Mouse (Mus musculus): ENCODE measurements around the gene Gm10645.

The Gm10645 gene

DNA sequence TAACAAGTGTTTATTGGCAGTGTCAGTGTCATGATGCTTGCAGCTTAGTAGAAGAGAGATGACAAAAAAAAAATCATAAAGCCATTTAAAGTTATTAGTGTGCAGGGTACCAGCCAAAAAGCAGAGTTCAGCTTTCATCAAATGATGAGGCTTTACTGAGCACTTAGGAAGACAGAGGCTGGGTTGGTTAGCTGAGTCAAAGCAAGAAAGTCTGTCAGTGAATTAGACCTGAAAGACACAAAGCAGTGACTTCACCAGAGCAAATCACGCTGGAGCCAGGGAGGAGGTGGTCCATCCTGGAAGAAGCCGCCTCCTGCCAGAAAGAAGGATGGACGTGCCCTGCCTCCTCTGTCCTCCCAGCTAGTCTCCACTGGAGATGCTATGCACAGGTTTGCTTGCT, 2.0 kb upstream of the Gm10645 start:
- peak; percentile 26 to 43 for DNase-seq

DNA sequence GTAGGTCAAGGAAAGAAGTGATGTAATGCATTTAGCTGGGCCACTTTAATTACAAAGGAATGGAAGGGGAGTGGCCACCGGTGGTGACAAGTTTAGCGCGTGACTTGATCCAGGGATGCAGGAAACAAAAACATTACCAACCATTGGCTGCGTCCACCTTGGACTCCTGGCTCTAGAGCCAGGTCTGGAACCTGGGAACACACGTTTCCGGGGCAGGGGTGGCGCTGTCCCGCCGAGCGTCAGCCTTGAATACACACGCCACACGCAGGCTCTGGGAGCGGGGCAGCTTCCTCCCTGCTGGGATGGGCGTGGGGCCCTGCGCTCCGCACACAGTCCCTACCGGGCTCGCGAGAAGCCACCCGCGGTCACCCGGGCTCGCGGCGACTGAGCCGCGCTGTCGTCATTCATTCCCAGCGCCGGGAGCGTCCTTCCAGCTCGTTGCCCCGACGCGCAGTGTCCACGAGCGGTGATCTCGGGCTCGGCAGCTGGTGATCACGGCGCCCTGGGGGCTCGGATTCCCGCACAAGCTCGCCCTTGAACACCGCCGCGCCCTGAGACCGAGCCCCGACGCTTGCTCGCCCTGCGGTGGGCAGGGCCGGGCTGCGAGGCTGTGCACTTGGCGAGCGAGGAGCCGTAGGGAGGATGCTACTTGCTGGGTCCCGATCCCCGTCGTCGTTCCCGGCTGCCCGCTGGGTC, 587 bp downstream of the Gm10645 start, which contains the start of gene Tbc1d9:
Gene Tbc1d9, plus strand, starts transcription at position 118 of the 696 bp plus-strand sequence.
- peak; percentile 86 to 88 for DNase-seq

DNA sequence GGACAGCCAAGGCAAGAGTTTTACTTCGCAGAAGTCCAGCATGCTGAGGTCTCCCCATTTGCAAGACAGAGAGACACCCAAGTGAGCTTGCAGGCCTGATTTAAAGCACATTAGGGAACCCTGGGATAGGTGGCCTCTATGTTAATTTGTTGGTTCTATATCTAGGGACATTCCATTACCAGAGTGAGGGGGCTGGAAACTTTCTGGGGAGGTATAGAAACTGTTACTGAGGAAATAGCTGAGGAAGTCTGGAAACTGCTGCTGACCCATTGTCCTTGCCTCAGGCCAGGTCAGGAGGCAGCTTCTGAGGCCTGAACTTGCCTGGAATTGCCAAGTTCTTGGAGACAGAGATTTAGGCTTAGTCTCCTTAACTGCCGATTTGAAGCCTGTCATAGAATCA, 5.4 kb downstream of the Gm10645 start:
- no peak for DNase-seq

DNA sequence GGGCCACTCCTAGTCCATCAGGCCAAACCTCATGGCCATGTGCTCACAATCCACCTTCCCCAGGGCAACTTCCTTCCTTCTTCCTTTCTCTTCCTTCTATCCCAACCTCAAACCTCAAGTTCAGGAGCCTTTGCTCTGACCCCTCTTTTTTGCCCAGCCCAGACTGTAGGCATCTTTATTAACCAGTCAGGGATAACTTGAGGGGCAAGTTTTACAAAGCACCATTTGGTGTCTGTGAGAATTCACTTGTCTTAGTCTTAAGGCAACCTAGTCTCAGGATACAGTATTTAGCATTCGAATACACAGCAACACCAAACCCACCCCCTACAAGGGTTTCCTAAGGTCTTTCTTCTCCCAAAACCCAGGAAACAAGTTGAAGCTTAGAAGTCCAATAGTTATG, 6.4 kb downstream of the Gm10645 start:
- DNase-seq = no peak

DNA sequence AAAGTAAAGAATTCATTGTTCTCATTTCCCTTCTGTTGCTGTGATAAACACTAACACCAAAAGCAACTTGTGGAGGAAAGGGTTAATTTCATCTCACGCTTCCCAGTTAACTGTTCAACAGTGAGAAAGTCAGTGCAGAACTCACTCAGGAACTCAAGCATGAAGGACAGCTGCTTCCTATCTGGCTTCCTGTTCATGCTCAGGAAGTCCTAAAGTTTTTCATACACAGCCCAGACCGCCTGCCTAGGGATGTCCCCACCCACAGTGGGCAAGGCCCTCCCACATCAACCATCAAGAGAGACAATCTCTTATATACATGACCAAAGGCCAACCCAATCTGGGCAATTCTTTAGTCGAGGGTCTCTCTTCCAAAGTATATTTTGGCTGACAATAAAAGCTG, 7.0 kb downstream of the Gm10645 start:
- no peak for DNase-seq

DNA sequence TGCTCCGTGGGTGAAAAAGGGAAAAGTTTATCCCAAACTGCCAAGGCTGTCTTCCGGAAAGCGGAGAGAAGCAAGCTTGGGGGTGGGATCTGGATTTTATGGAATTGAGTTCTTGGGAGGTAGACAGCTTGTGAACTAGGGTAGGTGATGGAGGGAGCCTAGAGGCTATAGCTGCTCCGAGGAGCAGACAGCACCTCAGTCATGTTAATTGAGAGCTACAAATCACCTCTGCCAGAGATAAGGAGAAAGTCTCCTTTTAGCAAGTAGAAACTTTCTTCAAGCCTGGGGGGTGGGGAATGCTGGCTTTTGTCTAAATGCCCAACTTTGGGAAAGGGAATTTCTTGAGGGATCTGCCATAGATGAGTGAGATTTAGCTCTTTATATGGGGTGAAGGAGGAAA, 10.9 kb downstream of the Gm10645 start:
- no peak for DNase-seq

DNA sequence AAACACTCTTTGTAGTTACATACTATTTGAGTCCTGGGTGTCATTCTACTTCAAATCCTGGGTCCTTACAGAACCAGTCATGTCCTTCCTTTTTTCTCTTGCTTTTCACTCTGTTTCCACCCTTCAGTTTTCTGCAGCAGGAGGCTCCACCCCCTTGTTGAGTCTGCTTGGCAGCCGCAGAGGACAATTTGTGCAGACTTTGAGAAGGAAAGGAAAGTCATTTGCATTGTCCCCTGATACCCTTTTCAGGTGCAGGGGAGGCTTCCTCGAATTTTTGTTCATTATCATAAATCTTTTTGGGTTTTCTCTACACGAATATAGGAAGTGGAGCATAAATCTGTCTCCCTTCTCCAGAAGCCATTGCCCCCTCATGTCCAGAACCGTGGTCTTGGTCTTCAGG, 13.5 kb downstream of the Gm10645 start:
- DNase-seq = no peak

DNA sequence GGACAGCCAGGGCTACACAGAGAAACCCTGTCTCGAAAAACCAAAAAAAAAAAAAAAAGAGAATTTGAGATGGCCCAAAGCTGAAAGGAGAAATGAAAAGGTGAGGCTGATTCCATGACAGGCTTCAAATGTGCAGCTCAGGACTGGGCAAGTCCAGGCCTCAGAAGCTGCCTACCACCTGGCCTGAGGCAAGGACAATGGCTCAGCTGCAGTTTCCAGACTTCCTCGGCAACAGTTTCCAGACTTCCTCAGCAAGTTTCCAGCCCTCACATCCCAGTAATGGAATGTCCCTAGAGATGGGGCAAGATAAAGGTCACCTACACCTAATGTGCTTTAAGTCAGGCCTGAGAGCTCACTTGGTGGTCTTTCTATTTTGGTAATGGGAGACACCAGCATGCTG, 13.9 kb downstream of the Gm10645 start:
- no peak for DNase-seq

DNA sequence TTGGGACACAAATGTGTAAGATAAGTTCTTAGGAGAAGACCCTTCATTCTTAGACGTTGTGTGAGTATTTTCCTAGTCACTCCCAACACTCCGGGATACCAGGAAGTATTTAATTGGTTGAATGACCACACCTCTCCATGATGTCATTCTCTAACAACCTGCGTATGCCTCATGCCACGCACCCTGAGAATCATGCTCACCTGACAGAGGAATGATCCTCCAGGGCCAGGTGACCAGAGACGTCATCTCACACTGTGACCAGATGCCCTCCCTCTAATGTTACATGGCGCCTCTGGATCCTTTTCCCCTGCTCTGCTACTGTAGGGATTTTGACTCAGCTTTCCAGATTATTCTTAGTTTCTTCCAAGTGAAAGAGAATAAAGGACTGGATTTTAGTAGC, 16.8 kb downstream of the Gm10645 start:
- DNase-seq = no peak

DNA sequence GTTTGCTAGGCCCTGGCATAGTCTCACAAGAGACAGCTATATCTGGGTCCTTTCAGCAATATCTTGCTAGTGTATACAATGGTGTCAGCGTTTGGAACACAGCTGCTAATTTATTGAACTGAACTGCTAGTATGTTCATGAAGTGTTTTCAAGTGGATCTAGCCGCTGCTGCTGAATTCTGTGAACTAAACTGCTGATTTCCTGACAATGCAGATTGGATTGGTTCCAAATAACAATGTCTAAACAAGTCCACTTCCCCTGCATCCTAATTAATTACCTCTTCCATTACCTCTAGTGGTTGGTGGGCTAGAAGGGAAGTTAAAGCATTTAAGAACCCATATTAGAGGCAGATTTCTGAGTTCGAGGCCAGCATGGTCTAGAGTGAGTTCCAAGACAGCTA, 20.5 kb downstream of the Gm10645 start:
- no peak for DNase-seq

DNA sequence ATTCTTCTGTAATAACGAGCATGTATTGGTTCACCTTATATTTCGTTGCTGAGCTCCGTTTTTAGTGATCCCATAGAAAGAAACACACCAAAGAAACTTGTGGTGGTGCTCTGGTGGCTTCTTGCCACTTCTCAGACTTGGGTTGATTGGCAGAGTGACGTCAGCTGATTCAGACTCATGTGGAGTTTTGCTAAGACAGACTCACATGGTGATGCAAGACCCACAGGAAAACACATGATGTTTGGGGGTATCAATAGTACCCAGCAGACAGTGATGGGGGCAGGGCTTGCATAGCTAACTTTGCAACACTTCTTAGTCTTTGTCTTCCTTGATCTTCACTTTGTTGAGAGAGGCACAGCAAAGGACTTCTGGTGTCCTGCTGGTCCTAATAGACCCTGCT, 21.4 kb downstream of the Gm10645 start:
- DNase-seq = no peak

DNA sequence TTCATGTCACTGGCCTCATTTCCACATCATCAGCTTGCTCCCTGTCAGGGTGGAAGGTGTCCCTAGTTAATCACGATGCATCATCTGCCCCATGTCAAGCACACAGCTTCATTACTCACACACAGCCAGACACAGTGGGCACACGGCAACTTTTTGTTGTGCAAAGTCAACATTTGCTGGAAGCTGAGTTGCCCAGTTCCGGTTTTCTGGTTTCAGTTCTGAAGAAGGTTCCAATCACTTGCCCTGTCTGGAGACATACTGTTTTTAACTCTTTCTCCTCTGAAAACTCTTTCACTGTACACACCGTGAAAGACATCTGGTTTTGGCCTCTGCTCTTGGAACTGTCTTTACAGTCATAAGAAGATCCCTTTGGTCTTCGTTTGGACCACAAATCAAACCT, 24.6 kb downstream of the Gm10645 start:
- no peak for DNase-seq

DNA sequence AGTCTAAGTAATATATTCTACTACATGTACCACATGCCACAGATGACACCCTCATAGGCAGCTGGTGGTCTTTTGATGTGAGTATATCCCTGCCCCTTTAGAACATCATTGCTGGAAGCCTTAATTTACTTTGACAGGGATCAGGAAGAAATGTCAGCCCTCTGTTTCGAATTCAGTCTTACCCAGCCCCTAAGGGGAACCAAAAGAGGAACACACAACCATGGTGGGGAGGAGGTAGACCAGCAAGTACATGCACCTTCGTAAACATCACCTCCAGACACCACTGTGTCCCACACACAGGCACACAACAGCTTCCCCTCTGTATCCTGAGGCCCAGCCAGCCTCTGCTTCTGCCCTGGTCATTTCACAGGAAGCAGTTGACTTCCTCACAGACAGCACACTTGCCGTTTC, 25.3 kb downstream of the Gm10645 start:
- DNase-seq = no peak

DNA sequence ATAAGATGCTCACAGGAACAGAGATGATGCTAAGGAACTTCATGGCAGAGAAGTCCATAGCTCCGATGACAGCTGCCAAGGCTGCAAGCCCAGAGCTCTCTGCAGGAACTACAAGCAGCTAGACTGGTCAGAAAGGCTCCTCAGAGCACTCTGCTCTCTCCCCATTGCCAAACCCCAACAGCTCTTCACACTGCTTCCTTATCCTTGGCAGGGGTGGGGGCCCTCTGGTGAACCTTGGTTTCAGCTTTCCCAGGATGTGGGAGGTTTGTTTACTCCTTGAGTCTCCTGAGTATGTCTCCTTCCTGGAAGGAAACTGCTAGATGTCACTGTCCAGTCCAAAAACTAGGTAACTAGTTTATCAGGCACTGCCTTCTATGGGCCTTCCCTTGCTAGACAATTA, 25.9 kb downstream of the Gm10645 start:
- peak; percentile 18 to 21 for DNase-seq

DNA sequence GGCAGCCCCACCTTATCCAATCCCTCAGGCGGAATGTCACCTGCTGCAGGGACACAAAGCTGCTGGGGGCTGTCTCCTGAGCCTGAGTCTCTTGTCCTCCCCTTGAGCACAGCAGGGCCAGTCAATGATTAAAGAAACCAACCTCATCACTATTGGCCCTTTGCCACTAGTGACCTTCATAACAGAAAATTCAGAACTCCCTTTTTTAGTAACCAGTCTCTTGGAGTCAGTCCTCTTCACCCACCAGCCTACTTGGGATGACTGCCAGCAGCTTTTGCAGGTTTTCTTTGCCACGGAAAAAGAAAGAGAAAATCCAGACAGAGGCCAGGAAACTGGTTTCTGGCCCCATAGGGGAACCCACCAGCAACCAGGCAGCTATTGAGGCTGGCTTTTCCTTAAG, 30.9 kb downstream of the Gm10645 start:
- DNase-seq = peak in 1 of 2 experiments; percentile 18
